Mouse (Mus musculus) heart, embryonic 14.5 days (tissue): Measurements from ENCODE around the gene Cd4. TPM values are rescaled to one million over a fixed set of nuclear protein-coding genes. Genes with fewer than 3 reads are reported as not detected.

Experiments used
- ATAC-seq: fragments of 200-750 bp; cut with Nextera tagmentation; 2 replicates; pipeline ENCODE4 v1.8.0; 2017; ENCODE audit warnings: low read depth, moderate TSS enrichment; ENCODE audit not compliant: insufficient number of reproducible peaks, insufficient read depth, low FRiP score
- H3K27ac ChIP-seq, 2 experiments: fragments of 200-500 bp in 1 of 2; fragments of 300-500 bp in 1 of 2; sonication (generic) in 1 of 2; replicated peaks in 1 of 2; 2 replicates each; pipeline ENCODE4 v1.5.1; 2012 to 2014; ENCODE audit warnings: low read depth in 2 of 2, low read length in 2 of 2, control low read depth in 1 of 2, mild to moderate bottlenecking in 1 of 2, mixed read lengths in 1 of 2; ENCODE audit not compliant: control insufficient read depth in 1 of 2, insufficient read depth in 1 of 2
- H3K27me3 ChIP-seq: fragments of 300-500 bp; sonication (generic); 2 replicates; pipeline ENCODE4 v1.6.1; 2014; ENCODE audit warnings: mild to moderate bottlenecking, low read length, control low read depth; ENCODE audit not compliant: control insufficient read depth, insufficient read depth
- H3K36me3 ChIP-seq: fragments of 300-500 bp; sonication (generic); 2 replicates; pipeline ENCODE4 v1.6.1; 2014; ENCODE audit warnings: mild to moderate bottlenecking, control low read depth, low read length, mixed read lengths; ENCODE audit not compliant: control insufficient read depth, insufficient read depth
- H3K4me1 ChIP-seq, 2 experiments: fragments of 200-500 bp in 1 of 2; fragments of 300-500 bp in 1 of 2; sonication (generic) in 1 of 2; 2 replicates each; pipeline ENCODE4 v1.6.1; 2012 to 2014; ENCODE audit warnings: low read length in 2 of 2, control low read depth in 1 of 2, mixed read lengths in 1 of 2; ENCODE audit not compliant: control insufficient read depth in 2 of 2, insufficient read depth in 2 of 2
- H3K4me2 ChIP-seq: fragments of 300-500 bp; sonication (generic); 2 replicates; pipeline ENCODE4 v1.6.1; 2014; ENCODE audit warnings: mild to moderate bottlenecking, low read length
- H3K4me3 ChIP-seq, 2 experiments: fragments of 200-500 bp in 1 of 2; fragments of 300-500 bp in 1 of 2; sonication (generic) in 1 of 2; 2 replicates each; pipeline ENCODE4 v1.5.1; 2012 to 2014; ENCODE audit warnings: low read length in 2 of 2, mild to moderate bottlenecking in 2 of 2, control low read depth in 1 of 2, low read depth in 1 of 2, moderate library complexity in 1 of 2; ENCODE audit not compliant: control insufficient read depth in 1 of 2, insufficient read depth in 1 of 2
- H3K9ac ChIP-seq: fragments of 300-500 bp; sonication (generic); 2 replicates; pipeline ENCODE4 v1.6.1; 2014; ENCODE audit warnings: mild to moderate bottlenecking, low read length
- H3K9me3 ChIP-seq: fragments of 300-500 bp; sonication (generic); 2 replicates; pipeline ENCODE4 v1.6.1; 2016; ENCODE audit warnings: low read length, control low read depth; ENCODE audit not compliant: control insufficient read depth
- whole genome bisulfite sequencing: fragments of 180-500 bp; shearing (Covaris S2); extraction: QIAGEN DNeasy Blood & Tissue Kit; methylation state at CpG from one replicate; pipeline ENCODE4 v1.1.7; 2014; 5-methylcytosine and 5-hydroxymethylcytosine counted together
- polyA plus RNA-seq: library from polyadenylated mRNA; unstranded; fragments of >200 nt; fragmentation: Nextera tagmentation; extraction: Ambion mirVana; gene quantifications from 2 replicates; pipeline ENCODE4 v1.2.1, GENCODE M21; 2014

Gene Cd4
- polyA plus RNA-seq, 1 experiment from 2014 or later, result 0.16 TPM

GRCm38 (mm10) chr6:124874348-124874747, 13.7 kb downstream of the Cd4 start:
- 25% methylated on average over 3 of the region's 3 CpGs for WGBS
- Histone ChIP-seq H3K9me3 (no peaks in the 10 kb centered on the region), H3K4me3 (no peak overlapping the region), H3K4me1 (no peaks in the 10 kb centered on the region), H3K27me3 (no peaks in the 10 kb centered on the region), H3K36me3 (no peaks in the 10 kb centered on the region), H3K27ac (no peak overlapping the region), H3K9ac (no peak overlapping the region), H3K4me2 (no peak overlapping the region)
- no peak for ATAC-seq

- no peaks in the 10 kb centered on the region for H3K9me3 ChIP-seq
- H3K27ac ChIP-seq, result no peak overlapping the region
- peaks cover 11 to 13% of the 10 kb centered on the region in 2 experiments; a peak in 3 of 4 replicates for H3K4me1 ChIP-seq
- 59% methylated on average over 6 of the region's 7 CpGs for WGBS
- no peak overlapping the region for H3K9ac ChIP-seq
- H3K4me3 ChIP-seq, result no peak overlapping the region
- H3K36me3 ChIP-seq, result no peaks in the 10 kb centered on the region
- no peak for ATAC-seq
- no peak overlapping the region for H3K4me2 ChIP-seq
- H3K27me3 ChIP-seq, result peaks cover 22% of the 10 kb centered on the region
Measured at GRCm38 (mm10) chr6:124866560-124866959, 21.5 kb downstream of the Cd4 start.

- Histone ChIP-seq H3K4me2 (no peak overlapping the region), H3K4me3 (no peak overlapping the region), H3K9me3 (no peaks in the 10 kb centered on the region), H3K4me1 (peaks cover 11 to 16% of the 10 kb centered on the region in 2 experiments; a peak in 3 of 4 replicates), H3K27me3 (peaks cover 24% of the 10 kb centered on the region), H3K27ac (no peak overlapping the region), H3K36me3 (no peaks in the 10 kb centered on the region), H3K9ac (no peak overlapping the region)
- 62% methylated on average over 18 of the region's 18 CpGs for WGBS
- no peak for ATAC-seq
Measured at GRCm38 (mm10) chr6:124865766-124866362, 22.2 kb downstream of the Cd4 start.

GRCm38 (mm10) chr6:124863658-124864298, 24.2 kb downstream of the Cd4 start, which contains the start of gene Gpr162:
Gene Gpr162, minus strand, starts transcription at chr6:124863983.
- Histone ChIP-seq H3K4me1 (peaks cover 14 to 21% of the 10 kb centered on the region in 2 experiments; a peak in 3 of 4 replicates), H3K9me3 (no peaks in the 10 kb centered on the region), H3K27me3 (peaks cover 32% of the 10 kb centered on the region), H3K9ac (peak within 1 kb of the TSS; percentile 77), H3K27ac (no peak within 1 kb of the TSS), H3K4me3 (peak within 1 kb of the TSS; percentile 54 to 62), H3K4me2 (peak within 1 kb of the TSS; percentile 96), H3K36me3 (no peaks in the 10 kb centered on the region)
- WGBS, result under 1% methylated on average over 39 of the region's 43 CpGs
- peak; percentile 45; the same call in 1 of the 2 replicates for ATAC-seq

- no peaks in the 10 kb centered on the region for H3K36me3 ChIP-seq
- H3K27me3 ChIP-seq, result peaks cover 32% of the 10 kb centered on the region
- peak overlapping the region; percentile 77 for H3K9ac ChIP-seq
- peak overlapping the region; percentile 96 for H3K4me2 ChIP-seq
- no peak overlapping the region for H3K27ac ChIP-seq
- no peaks in the 10 kb centered on the region for H3K9me3 ChIP-seq
- 1% methylated on average over 15 of the region's 16 CpGs for WGBS
- H3K4me1 ChIP-seq, result peaks cover 14 to 22% of the 10 kb centered on the region in 2 experiments; a peak in 3 of 4 replicates
- peak overlapping the region; percentile 54 to 62 for H3K4me3 ChIP-seq
- 0 out of 2 replicates have a peak, but pooled peaks have one; percentile 8 for ATAC-seq
Measured at GRCm38 (mm10) chr6:124863125-124863657, 24.8 kb downstream of the Cd4 start.

GRCm38 (mm10) chr6:124862406-124863124, 25.5 kb downstream of the Cd4 start:
- no peaks in the 10 kb centered on the region for H3K36me3 ChIP-seq
- no peaks in the 10 kb centered on the region for H3K9me3 ChIP-seq
- WGBS, result 22% methylated on average over 8 of the region's 8 CpGs
- ATAC-seq, result no peak
- peaks cover 37% of the 10 kb centered on the region for H3K27me3 ChIP-seq
- H3K4me2 ChIP-seq, result peak overlapping the region; percentile 96
- H3K4me1 ChIP-seq, result peaks cover 14 to 24% of the 10 kb centered on the region in 2 experiments; a peak in 3 of 4 replicates
- H3K27ac ChIP-seq, result no peak overlapping the region
- H3K9ac ChIP-seq, result peak overlapping the region; percentile 77; the same call in 1 of the 2 replicates
- H3K4me3 ChIP-seq, result peak overlapping the region; percentile 54 to 62

GRCm38 (mm10) chr6:124861802-124862201, 26.2 kb downstream of the Cd4 start:
- Histone ChIP-seq H3K4me2 (no peak overlapping the region), H3K4me3 (no peak overlapping the region), H3K27me3 (peaks cover 33% of the 10 kb centered on the region), H3K4me1 (peaks cover 14 to 24% of the 10 kb centered on the region in 2 experiments; a peak in 3 of 4 replicates), H3K9me3 (no peaks in the 10 kb centered on the region), H3K27ac (no peak overlapping the region), H3K9ac (no peak overlapping the region), H3K36me3 (no peaks in the 10 kb centered on the region)
- ATAC-seq, result no peak
- 51% methylated on average over 3 of the region's 3 CpGs for WGBS
